Mouse (Mus musculus) lung, embryonic 16.5 days (tissue): ENCODE results near the gene Iqcn. TPM values are rescaled to one million over a fixed set of nuclear protein-coding genes. Genes with fewer than 3 reads are reported as not detected.
A peak's percentile ranks its signal among the peaks of the same experiment; 100 is the strongest.

Experiments used
- ATAC-seq: fragments of 200-750 bp; cut with Nextera tagmentation; 2 replicates; pipeline ENCODE4 v1.8.0; 2017; ENCODE audit warnings: low read depth, mild to moderate bottlenecking, moderate library complexity
- H3K27ac ChIP-seq: fragments of 300-500 bp; sonication (generic); 2 replicates; pipeline ENCODE4 v1.5.1; 2014; ENCODE audit warnings: mild to moderate bottlenecking, control low read depth, low read length
- H3K27me3 ChIP-seq: fragments of 300-500 bp; sonication (generic); 2 replicates; pipeline ENCODE4 v1.6.1; 2014; ENCODE audit warnings: low read depth, low read length, mixed read lengths; ENCODE audit not compliant: control insufficient read depth, insufficient read depth
- H3K36me3 ChIP-seq: fragments of 300-500 bp; sonication (generic); 2 replicates; pipeline ENCODE4 v1.6.1; 2014; ENCODE audit warnings: low read length; ENCODE audit not compliant: control insufficient read depth, insufficient read depth
- H3K4me1 ChIP-seq: fragments of 300-500 bp; sonication (generic); replicated peaks from 2 replicates; pipeline ENCODE4 v1.6.1; 2014; ENCODE audit warnings: low read length, mixed read lengths; ENCODE audit not compliant: control insufficient read depth, insufficient read depth
- H3K4me2 ChIP-seq: fragments of 300-500 bp; sonication (generic); 2 replicates; pipeline ENCODE4 v1.6.1; 2014; ENCODE audit warnings: low read depth, low read length, control low read depth
- H3K4me3 ChIP-seq: fragments of 300-500 bp; sonication (generic); 2 replicates; pipeline ENCODE4 v1.5.1; 2014; ENCODE audit warnings: mild to moderate bottlenecking, low read length, control low read depth
- H3K9ac ChIP-seq: fragments of 300-500 bp; sonication (generic); 2 replicates; pipeline ENCODE4 v1.6.1; 2014; ENCODE audit warnings: low read length, control low read depth
- H3K9me3 ChIP-seq: fragments of 300-500 bp; sonication (generic); 2 replicates; pipeline ENCODE4 v1.6.1; 2016; ENCODE audit warnings: low read length; ENCODE audit not compliant: control insufficient read depth
- WGBS: fragments of 180-500 bp; shearing (Covaris S2); extraction: QIAGEN DNeasy Blood & Tissue Kit; methylation state at CpG from one replicate; pipeline ENCODE4 v1.1.7; 2014; 5-methylcytosine and 5-hydroxymethylcytosine counted together
- polyA plus RNA-seq: library from polyadenylated mRNA; unstranded; fragments of >200 nt; fragmentation: Nextera tagmentation; extraction: Ambion mirVana; gene quantifications from 2 replicates; pipeline ENCODE4 v1.2.1, GENCODE M21; 2015

The Iqcn gene
- polyA plus RNA-seq, 1 experiment from 2014 or later: not detected

- 14% methylated on average over 50 of the region's 50 CpGs for whole genome bisulfite sequencing
- peak; percentile 8 for ATAC-seq
Measured at GRCm38 (mm10) chr8:70754871-70755660, 51.8 kb downstream of the Iqcn start.

GRCm38 (mm10) chr8:70755661-70756475 is 52.6 kb downstream of the Iqcn start:
- WGBS: 81% methylated on average over 24 of the region's 24 CpGs
- Histone ChIP-seq H3K36me3 (peaks cover 12% of the 10 kb centered on the region), H3K9me3 (no peaks in the 10 kb centered on the region), H3K27me3 (no peaks in the 10 kb centered on the region), H3K4me3 (no peak overlapping the region; the same call in none of the 2 replicates), H3K9ac (peak overlapping the region; percentile 83; the same call in 1 of the 2 replicates), H3K27ac (no peak overlapping the region), H3K4me2 (peak overlapping the region; percentile 94; the same call in 1 of the 2 replicates), H3K4me1 (peaks cover 36% of the 10 kb centered on the region)
- ATAC-seq: no peak

More at GRCm38 (mm10) chr8:70754871-70755660, 51.8 kb downstream of the Iqcn start:
- Histone ChIP-seq H3K27me3 (no peaks in the 10 kb centered on the region), H3K9ac (peak overlapping the region; percentile 83), H3K27ac (0 out of 2 replicates have a peak overlapping the region, but pooled peaks have one; percentile 9), H3K4me3 (peak overlapping the region; percentile 72), H3K4me1 (peaks cover 33% of the 10 kb centered on the region), H3K4me2 (peak overlapping the region; percentile 94), H3K9me3 (no peaks in the 10 kb centered on the region), H3K36me3 (peaks cover 12% of the 10 kb centered on the region)

- peaks cover 12% of the 10 kb centered on the region for H3K36me3 ChIP-seq
- H3K9me3 ChIP-seq: no peaks in the 10 kb centered on the region
- H3K9ac ChIP-seq: no peak overlapping the region
- no peak overlapping the region for H3K4me3 ChIP-seq
- peaks cover 36% of the 10 kb centered on the region for H3K4me1 ChIP-seq
- no peak for ATAC-seq
- H3K27ac ChIP-seq: no peak overlapping the region
- WGBS: 90% methylated on average over 6 of the region's 6 CpGs
- H3K4me2 ChIP-seq: no peak overlapping the region
- no peaks in the 10 kb centered on the region for H3K27me3 ChIP-seq
Measured at GRCm38 (mm10) chr8:70756476-70757040, 53.3 kb downstream of the Iqcn start.

- ATAC-seq: no peak
- peaks cover 33% of the 10 kb centered on the region for H3K4me1 ChIP-seq
Measured at GRCm38 (mm10) chr8:70757523-70758307, 54.5 kb downstream of the Iqcn start.

GRCm38 (mm10) chr8:70758308-70758615 is 55.0 kb downstream of the Iqcn start:
- H3K27ac ChIP-seq: no peak overlapping the region
- no peaks in the 10 kb centered on the region for H3K9me3 ChIP-seq
- no peaks in the 10 kb centered on the region for H3K27me3 ChIP-seq
- no peak for ATAC-seq
- WGBS: 79% methylated on average over 7 of the region's 7 CpGs
- H3K9ac ChIP-seq: no peak overlapping the region
- H3K4me2 ChIP-seq: no peak overlapping the region
- peaks cover 28% of the 10 kb centered on the region for H3K4me1 ChIP-seq
- H3K36me3 ChIP-seq: peaks cover 12% of the 10 kb centered on the region
- no peak overlapping the region for H3K4me3 ChIP-seq

More at GRCm38 (mm10) chr8:70757523-70758307, 54.5 kb downstream of the Iqcn start:
- Histone ChIP-seq H3K4me2 (no peak overlapping the region), H3K4me3 (no peak overlapping the region), H3K27ac (no peak overlapping the region), H3K36me3 (peaks cover 12% of the 10 kb centered on the region), H3K9ac (no peak overlapping the region), H3K9me3 (no peaks in the 10 kb centered on the region), H3K27me3 (no peaks in the 10 kb centered on the region)
- 73% methylated on average over 22 of the region's 22 CpGs for WGBS

- Histone ChIP-seq H3K4me2 (no peak overlapping the region), H3K4me3 (no peak overlapping the region), H3K27me3 (no peaks in the 10 kb centered on the region), H3K27ac (no peak overlapping the region), H3K9ac (no peak overlapping the region), H3K9me3 (no peaks in the 10 kb centered on the region), H3K4me1 (peaks cover 26% of the 10 kb centered on the region), H3K36me3 (peaks cover 12% of the 10 kb centered on the region)
- no peak for ATAC-seq
- 56% methylated on average over 19 of the region's 19 CpGs for WGBS
Measured at GRCm38 (mm10) chr8:70758616-70759561, 55.6 kb downstream of the Iqcn start.

- no peak; the same call in 1 of the 2 replicates for ATAC-seq
- H3K27me3 ChIP-seq: no peaks in the 10 kb centered on the region
- WGBS: 0% methylated on average over 22 of the region's 22 CpGs
- H3K9me3 ChIP-seq: no peaks in the 10 kb centered on the region
- peaks cover 12% of the 10 kb centered on the region for H3K36me3 ChIP-seq
- H3K4me1 ChIP-seq: peaks cover 22% of the 10 kb centered on the region
- H3K4me3 ChIP-seq: peak overlapping the region; percentile 70
- H3K27ac ChIP-seq: peak overlapping the region; percentile 32; the same call in 1 of the 2 replicates
- peak overlapping the region; percentile 99 for H3K4me2 ChIP-seq
- H3K9ac ChIP-seq: peak overlapping the region; percentile 86
Measured at GRCm38 (mm10) chr8:70760350-70760749, 57.1 kb downstream of the Iqcn start.
